Mouse (Mus musculus): Measurements from ENCODE around the gene Btbd9. TPM values are rescaled to one million over a fixed set of nuclear protein-coding genes. Genes with fewer than 3 reads are reported as not detected.

Gene Btbd9
- total and polyA plus RNA-seq, 2 experiments from 2014 or later, result 85.5 to 138 TPM

- Histone ChIP-seq H3K27me3 (ENCODE audit: insufficient read depth, low read length) (no peaks in the 10 kb centered on the region), H3K9ac (replicated peaks; ENCODE audit: low read length, poor library complexity, severe bottlenecking) (no peak overlapping the region), H3K9me3 (ENCODE audit: low read length) (no peaks in the 10 kb centered on the region), H3K4me2 (ENCODE audit: low read depth, low read length, poor library complexity, severe bottlenecking) (no peak overlapping the region), H3K4me1 (ENCODE audit: insufficient read depth, low read length) (peaks cover 7% of the 10 kb centered on the region), H3K4me3 (ENCODE audit: low read depth, low read length) (no peak overlapping the region), H3K27ac (ENCODE audit: low read depth, low read length) (no peak overlapping the region), H3K36me3 (ENCODE audit: insufficient read depth, low read length) (no peaks in the 10 kb centered on the region)
- ATAC-seq (ENCODE audit: low FRiP score) (no peak), DNase-seq (ENCODE audit: low spot score) (no peak)
- no peak for TF ChIP-seq CTCF (IDR thresholded peaks at IDR 0.05)
- WGBS, result 95% methylated on average over 3 of the region's 3 CpGs
Observed at GRCm38 (mm10) chr17:30415693-30416092, 160.6 kb downstream of the Btbd9 start.

DNA sequence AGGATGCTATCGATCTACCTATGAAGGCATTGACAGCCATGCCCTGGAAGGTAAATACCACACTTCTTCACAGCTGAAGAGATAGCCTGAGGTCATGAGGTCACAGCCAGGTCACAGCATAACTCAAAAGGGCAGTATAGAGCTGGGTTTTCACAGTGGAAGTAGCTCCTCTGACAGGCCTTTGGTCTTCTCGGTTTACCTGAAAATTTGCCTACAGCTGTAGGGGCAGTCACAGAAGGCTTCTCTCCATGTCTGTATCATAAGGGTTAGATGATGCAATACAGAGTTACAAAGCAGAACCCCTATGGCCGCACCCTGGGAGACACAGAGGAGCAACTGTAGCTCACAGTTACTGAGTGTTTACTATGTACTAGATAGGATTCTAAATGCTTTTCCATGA lies 163.3 kb downstream of the Btbd9 start:
- no peak overlapping the region for H3K9ac ChIP-seq (replicated peaks; ENCODE audit: low read length, poor library complexity, severe bottlenecking)
- WGBS, result 94% methylated on average over 3 of the region's 3 CpGs
- H3K4me3 ChIP-seq (ENCODE audit: low read depth, low read length), result no peak overlapping the region
- no peak overlapping the region for H3K27ac ChIP-seq (ENCODE audit: low read depth, low read length)
- H3K4me2 ChIP-seq (ENCODE audit: low read depth, low read length, poor library complexity, severe bottlenecking), result no peak overlapping the region
- no peaks in the 10 kb centered on the region for H3K27me3 ChIP-seq (ENCODE audit: insufficient read depth, low read length)
- ATAC-seq (ENCODE audit: low FRiP score), result no peak
- no peak for DNase-seq (ENCODE audit: low spot score)
- H3K36me3 ChIP-seq (ENCODE audit: insufficient read depth, low read length), result no peaks in the 10 kb centered on the region
- no peaks in the 10 kb centered on the region for H3K4me1 ChIP-seq (ENCODE audit: insufficient read depth, low read length)
- TF ChIP-seq CTCF (IDR thresholded peaks at IDR 0.05), result no peak
- H3K9me3 ChIP-seq (ENCODE audit: low read length), result no peaks in the 10 kb centered on the region

DNA sequence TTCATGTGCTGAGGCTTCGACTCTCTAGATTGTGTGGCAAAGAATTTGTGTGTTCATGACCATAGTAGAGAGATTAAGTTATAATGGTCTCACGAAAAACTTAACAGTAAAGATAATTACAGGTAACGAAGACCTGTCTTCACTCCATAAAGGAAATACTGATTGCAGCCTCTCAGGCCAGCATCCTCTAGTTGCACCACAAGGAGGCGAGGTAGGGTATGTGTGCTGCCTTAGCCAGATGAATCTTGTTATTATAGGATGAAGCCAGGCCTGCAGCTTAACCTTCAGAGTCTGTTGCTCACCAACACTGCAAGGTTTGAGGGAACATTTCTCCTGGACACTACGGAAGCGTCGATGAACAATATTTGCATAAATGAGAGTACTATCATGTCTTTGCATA lies 170.3 kb downstream of the Btbd9 start:
- Histone ChIP-seq H3K27ac (ENCODE audit: low read depth, low read length) (no peak overlapping the region), H3K4me2 (ENCODE audit: low read depth, low read length, poor library complexity, severe bottlenecking) (no peak overlapping the region), H3K9ac (replicated peaks; ENCODE audit: low read length, poor library complexity, severe bottlenecking) (no peak overlapping the region), H3K4me1 (ENCODE audit: insufficient read depth, low read length) (no peaks in the 10 kb centered on the region), H3K27me3 (ENCODE audit: insufficient read depth, low read length) (no peaks in the 10 kb centered on the region), H3K9me3 (ENCODE audit: low read length) (no peaks in the 10 kb centered on the region), H3K36me3 (ENCODE audit: insufficient read depth, low read length) (no peaks in the 10 kb centered on the region), H3K4me3 (ENCODE audit: low read depth, low read length) (no peak overlapping the region)
- no peak for ATAC-seq (ENCODE audit: low FRiP score)
- peak; percentile 34 for TF ChIP-seq CTCF (IDR thresholded peaks at IDR 0.05)
- DNase-seq (ENCODE audit: low spot score), result no peak
- WGBS, result 96% methylated on average over 7 of the region's 7 CpGs

DNA sequence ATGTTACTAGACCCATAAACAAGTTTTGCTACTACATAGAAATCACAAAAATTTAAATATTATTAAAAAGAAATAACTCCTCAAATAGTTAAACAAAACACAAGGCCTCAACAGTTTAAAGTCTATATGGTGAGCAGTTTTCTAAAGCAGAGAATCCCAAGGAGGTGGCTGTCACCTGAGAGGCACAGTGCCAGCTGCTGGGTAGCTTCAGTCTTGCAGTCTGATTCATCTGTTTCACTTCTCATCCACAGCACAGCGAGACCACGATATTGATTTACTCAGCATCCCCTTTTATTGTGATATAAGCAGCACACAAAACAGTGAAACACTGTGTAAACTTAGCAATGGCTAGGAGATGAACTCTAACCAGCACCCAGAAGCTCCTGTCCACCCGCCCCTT lies 173.4 kb downstream of the Btbd9 start:
- DNase-seq (ENCODE audit: low spot score), result peak; percentile 44
- TF ChIP-seq CTCF (IDR thresholded peaks at IDR 0.05), result peak; percentile 68
- no peaks in the 10 kb centered on the region for H3K36me3 ChIP-seq (ENCODE audit: insufficient read depth, low read length)
- no peak overlapping the region for H3K4me3 ChIP-seq (ENCODE audit: low read depth, low read length)
- no peaks in the 10 kb centered on the region for H3K9me3 ChIP-seq (ENCODE audit: low read length)
- H3K27me3 ChIP-seq (ENCODE audit: insufficient read depth, low read length), result no peaks in the 10 kb centered on the region
- H3K27ac ChIP-seq (ENCODE audit: low read depth, low read length), result no peak overlapping the region
- ATAC-seq (ENCODE audit: low FRiP score), result no peak
- no peaks in the 10 kb centered on the region for H3K4me1 ChIP-seq (ENCODE audit: insufficient read depth, low read length)
- no peak overlapping the region for H3K9ac ChIP-seq (replicated peaks; ENCODE audit: low read length, poor library complexity, severe bottlenecking)
- H3K4me2 ChIP-seq (ENCODE audit: low read depth, low read length, poor library complexity, severe bottlenecking), result no peak overlapping the region
- WGBS, result 81% methylated on average over 3 of the region's 3 CpGs

- Histone ChIP-seq H3K4me3 (ENCODE audit: low read depth, low read length) (no peak overlapping the region), H3K4me1 (ENCODE audit: insufficient read depth, low read length) (peaks cover 4% of the 10 kb centered on the region; the same call in 1 of the 2 replicates), H3K9me3 (ENCODE audit: low read length) (no peaks in the 10 kb centered on the region), H3K36me3 (ENCODE audit: insufficient read depth, low read length) (no peaks in the 10 kb centered on the region), H3K9ac (replicated peaks; ENCODE audit: low read length, poor library complexity, severe bottlenecking) (no peak overlapping the region), H3K27me3 (ENCODE audit: insufficient read depth, low read length) (no peaks in the 10 kb centered on the region), H3K27ac (ENCODE audit: low read depth, low read length) (no peak overlapping the region), H3K4me2 (ENCODE audit: low read depth, low read length, poor library complexity, severe bottlenecking) (no peak overlapping the region)
- DNase-seq (ENCODE audit: low spot score) (no peak), ATAC-seq (ENCODE audit: low FRiP score) (no peak)
- WGBS, result 78% methylated on average over 4 of the region's 4 CpGs
- no peak for TF ChIP-seq CTCF (IDR thresholded peaks at IDR 0.05)
Observed at GRCm38 (mm10) chr17:30395261-30395660, 181.0 kb downstream of the Btbd9 start.

GRCm38 (mm10) chr17:30392031-30392430 lies 184.3 kb downstream of the Btbd9 start:
- H3K27ac ChIP-seq (ENCODE audit: low read depth, low read length), result no peak overlapping the region
- no peak overlapping the region for H3K9ac ChIP-seq (replicated peaks; ENCODE audit: low read length, poor library complexity, severe bottlenecking)
- H3K27me3 ChIP-seq (ENCODE audit: insufficient read depth, low read length), result no peaks in the 10 kb centered on the region
- H3K36me3 ChIP-seq (ENCODE audit: insufficient read depth, low read length), result no peaks in the 10 kb centered on the region
- DNase-seq (ENCODE audit: low spot score), result no peak
- no peak overlapping the region for H3K4me2 ChIP-seq (ENCODE audit: low read depth, low read length, poor library complexity, severe bottlenecking)
- TF ChIP-seq CTCF (IDR thresholded peaks at IDR 0.05), result no peak
- H3K9me3 ChIP-seq (ENCODE audit: low read length), result no peaks in the 10 kb centered on the region
- peaks cover 10% of the 10 kb centered on the region; the same call in 1 of the 2 replicates for H3K4me1 ChIP-seq (ENCODE audit: insufficient read depth, low read length)
- H3K4me3 ChIP-seq (ENCODE audit: low read depth, low read length), result no peak overlapping the region
- no peak for ATAC-seq (ENCODE audit: low FRiP score)
- 77% methylated on average over 4 of the region's 4 CpGs for WGBS

Data from midbrain, postnatal 0 days (tissue).